Mouse (Mus musculus): Measurements from ENCODE around the gene Akap6. TPM values are rescaled to one million over a fixed set of nuclear protein-coding genes. Genes with fewer than 3 reads are reported as not detected.

Akap6 gene
- polyA plus RNA-seq, 1 experiment from 2014 or later: 1.2 TPM

GRCm38 (mm10) chr12:52941941-52942340, 242.8 kb downstream of the Akap6 start:
- WGBS: 67% methylated on average over 4 of the region's 4 CpGs
- no peak for ATAC-seq (ENCODE audit: low FRiP score, low read depth)

DNA sequence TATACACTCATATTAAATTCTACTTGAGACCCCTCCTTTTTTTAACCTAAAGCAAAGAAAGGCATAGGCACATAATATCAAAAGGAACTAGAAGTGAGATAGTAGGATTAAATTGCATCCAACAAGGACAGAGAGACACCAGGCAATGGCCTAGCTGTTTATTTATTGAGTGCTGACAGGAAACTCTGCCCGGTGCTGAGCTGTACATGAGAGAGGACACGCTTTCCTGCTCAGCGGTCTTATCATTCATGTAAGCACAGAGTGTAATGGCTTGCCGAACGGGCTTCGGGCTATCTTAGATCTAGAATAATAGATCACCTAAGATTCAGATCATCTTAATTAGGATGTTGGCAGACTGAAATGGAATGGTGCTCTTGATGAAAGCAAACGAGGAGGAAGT, 245.1 kb downstream of the Akap6 start:
- H3K36me3 ChIP-seq: no peaks in the 10 kb centered on the region
- no peak for ATAC-seq (ENCODE audit: low FRiP score, low read depth)
- H3K27me3 ChIP-seq: no peaks in the 10 kb centered on the region
- 74% methylated on average over 7 of the region's 7 CpGs for WGBS
- no peak overlapping the region for H3K9ac ChIP-seq
- no peak overlapping the region for H3K4me3 ChIP-seq
- H3K27ac ChIP-seq: no peak overlapping the region
- no peaks in the 10 kb centered on the region for H3K9me3 ChIP-seq
- H3K4me2 ChIP-seq (replicated peaks): no peak overlapping the region
- H3K4me1 ChIP-seq: peaks cover 9% of the 10 kb centered on the region; the same call in 1 of the 2 replicates

More at GRCm38 (mm10) chr12:52941941-52942340, 242.8 kb downstream of the Akap6 start:
- peaks cover 13% of the 10 kb centered on the region; the same call in 1 of the 2 replicates for H3K4me1 ChIP-seq
- H3K4me2 ChIP-seq (replicated peaks): no peak overlapping the region
- no peaks in the 10 kb centered on the region for H3K27me3 ChIP-seq
- H3K27ac ChIP-seq: no peak overlapping the region
- no peak overlapping the region for H3K4me3 ChIP-seq
- H3K9ac ChIP-seq: no peak overlapping the region
- no peaks in the 10 kb centered on the region for H3K36me3 ChIP-seq
- H3K9me3 ChIP-seq: no peaks in the 10 kb centered on the region

- no peak overlapping the region for H3K4me2 ChIP-seq (replicated peaks)
- ATAC-seq (ENCODE audit: low FRiP score, low read depth): no peak
- H3K9ac ChIP-seq: no peak overlapping the region
- H3K4me1 ChIP-seq: 0 out of 2 replicates have a peak, but pooled peaks cover 2% of the 10 kb centered on the region
- H3K27me3 ChIP-seq: no peaks in the 10 kb centered on the region
- 83% methylated on average over 2 of the region's 2 CpGs for WGBS
- no peak overlapping the region for H3K27ac ChIP-seq
- H3K9me3 ChIP-seq: no peaks in the 10 kb centered on the region
- H3K36me3 ChIP-seq: no peaks in the 10 kb centered on the region
- no peak overlapping the region for H3K4me3 ChIP-seq
Measured at GRCm38 (mm10) chr12:52944949-52945348, 245.8 kb downstream of the Akap6 start.

- H3K27ac ChIP-seq: no peak overlapping the region
- H3K36me3 ChIP-seq: no peaks in the 10 kb centered on the region
- no peak overlapping the region for H3K4me3 ChIP-seq
- no peak overlapping the region for H3K9ac ChIP-seq
- no peaks in the 10 kb centered on the region for H3K9me3 ChIP-seq
- no peaks in the 10 kb centered on the region; the same call in 1 of the 2 replicates for H3K4me1 ChIP-seq
- WGBS: 50% methylated on average over 4 of the region's 4 CpGs
- no peaks in the 10 kb centered on the region for H3K27me3 ChIP-seq
- no peak for ATAC-seq (ENCODE audit: low FRiP score, low read depth)
- no peak overlapping the region for H3K4me2 ChIP-seq (replicated peaks)
Measured at GRCm38 (mm10) chr12:52950660-52951059, 251.5 kb downstream of the Akap6 start.

DNA sequence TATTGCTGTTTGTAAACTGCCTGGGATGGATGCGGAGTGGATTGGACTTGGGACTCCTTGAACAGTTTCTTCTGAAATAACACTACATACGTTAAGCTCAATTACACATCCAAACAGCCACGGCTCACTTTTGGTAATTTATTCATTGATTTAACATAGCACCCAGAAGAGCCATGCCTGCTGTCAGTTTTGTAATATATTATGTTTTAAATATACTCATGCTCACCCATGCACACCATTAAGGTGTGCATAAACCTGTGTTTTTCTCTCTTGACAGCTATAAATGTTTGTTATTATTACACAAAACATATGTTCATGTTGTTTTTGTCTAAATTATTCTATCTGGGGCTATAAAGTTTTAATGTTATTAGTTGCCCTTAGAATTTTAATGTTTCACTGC, 258.4 kb downstream of the Akap6 start:
- H3K27me3 ChIP-seq: peaks cover 4% of the 10 kb centered on the region; the same call in 1 of the 2 replicates
- peaks cover 21% of the 10 kb centered on the region for H3K4me1 ChIP-seq
- H3K9ac ChIP-seq: no peak overlapping the region
- no peak overlapping the region for H3K4me2 ChIP-seq (replicated peaks)
- 34% methylated on average over 3 of the region's 3 CpGs for WGBS
- H3K27ac ChIP-seq: no peak overlapping the region
- ATAC-seq (ENCODE audit: low FRiP score, low read depth): no peak
- H3K9me3 ChIP-seq: no peaks in the 10 kb centered on the region
- H3K36me3 ChIP-seq: no peaks in the 10 kb centered on the region
- no peak overlapping the region for H3K4me3 ChIP-seq

- Histone ChIP-seq H3K9me3 (no peaks in the 10 kb centered on the region), H3K4me3 (no peak overlapping the region), H3K27ac (no peak overlapping the region), H3K4me1 (peaks cover 21% of the 10 kb centered on the region), H3K36me3 (no peaks in the 10 kb centered on the region), H3K27me3 (peaks cover 4% of the 10 kb centered on the region; the same call in 1 of the 2 replicates), H3K4me2 (replicated peaks) (no peak overlapping the region), H3K9ac (no peak overlapping the region)
- WGBS: 35% methylated on average over 3 of the region's 3 CpGs
- no peak for ATAC-seq (ENCODE audit: low FRiP score, low read depth)
Measured at GRCm38 (mm10) chr12:52957994-52958393, 258.8 kb downstream of the Akap6 start.

GRCm38 (mm10) chr12:52991745-52992144, 292.6 kb downstream of the Akap6 start:
- no peaks in the 10 kb centered on the region for H3K27me3 ChIP-seq
- H3K4me1 ChIP-seq: 0 out of 2 replicates have a peak, but pooled peaks cover 3% of the 10 kb centered on the region
- no peak overlapping the region for H3K9ac ChIP-seq
- ATAC-seq (ENCODE audit: low FRiP score, low read depth): no peak
- H3K36me3 ChIP-seq: no peaks in the 10 kb centered on the region
- no peaks in the 10 kb centered on the region for H3K9me3 ChIP-seq
- no peak overlapping the region for H3K4me2 ChIP-seq (replicated peaks)
- no peak overlapping the region for H3K4me3 ChIP-seq
- WGBS: 71% methylated on average over 6 of the region's 6 CpGs
- H3K27ac ChIP-seq: no peak overlapping the region

DNA sequence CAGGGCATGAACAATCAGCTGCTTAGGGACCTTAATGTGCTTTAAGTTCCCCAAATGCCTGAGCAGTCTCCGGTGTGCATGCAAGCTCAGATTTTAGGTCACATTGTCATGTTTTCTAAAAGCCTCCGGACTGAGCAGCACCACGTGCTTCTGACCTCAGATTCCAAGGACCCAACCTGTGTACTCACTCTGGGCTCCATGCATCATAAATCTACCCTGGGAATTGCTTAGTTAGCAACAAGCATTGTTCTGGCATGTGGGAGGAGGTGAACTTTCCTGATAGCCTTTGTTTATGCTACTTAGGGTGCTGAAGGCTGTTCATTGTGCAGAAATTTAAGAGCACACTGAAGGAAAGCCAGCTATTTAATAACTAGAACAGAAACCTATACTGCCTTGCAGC, 313.2 kb downstream of the Akap6 start:
- Histone ChIP-seq H3K27me3 (no peaks in the 10 kb centered on the region), H3K9me3 (no peaks in the 10 kb centered on the region), H3K9ac (no peak overlapping the region), H3K4me1 (0 out of 2 replicates have a peak, but pooled peaks cover 3% of the 10 kb centered on the region), H3K4me2 (replicated peaks) (no peak overlapping the region), H3K27ac (no peak overlapping the region), H3K4me3 (no peak overlapping the region), H3K36me3 (no peaks in the 10 kb centered on the region)
- no peak for ATAC-seq (ENCODE audit: low FRiP score, low read depth)
- 24% methylated on average over 3 of the region's 3 CpGs for WGBS

- Histone ChIP-seq H3K4me2 (replicated peaks) (no peak overlapping the region), H3K27ac (no peak overlapping the region), H3K36me3 (no peaks in the 10 kb centered on the region), H3K9ac (no peak overlapping the region), H3K9me3 (no peaks in the 10 kb centered on the region), H3K4me3 (no peak overlapping the region), H3K4me1 (0 out of 2 replicates have a peak, but pooled peaks cover 3% of the 10 kb centered on the region), H3K27me3 (no peaks in the 10 kb centered on the region)
- 87% methylated on average over 6 of the region's 6 CpGs for WGBS
- no peak for ATAC-seq (ENCODE audit: low FRiP score, low read depth)
Measured at GRCm38 (mm10) chr12:53014539-53014938, 315.4 kb downstream of the Akap6 start.

DNA sequence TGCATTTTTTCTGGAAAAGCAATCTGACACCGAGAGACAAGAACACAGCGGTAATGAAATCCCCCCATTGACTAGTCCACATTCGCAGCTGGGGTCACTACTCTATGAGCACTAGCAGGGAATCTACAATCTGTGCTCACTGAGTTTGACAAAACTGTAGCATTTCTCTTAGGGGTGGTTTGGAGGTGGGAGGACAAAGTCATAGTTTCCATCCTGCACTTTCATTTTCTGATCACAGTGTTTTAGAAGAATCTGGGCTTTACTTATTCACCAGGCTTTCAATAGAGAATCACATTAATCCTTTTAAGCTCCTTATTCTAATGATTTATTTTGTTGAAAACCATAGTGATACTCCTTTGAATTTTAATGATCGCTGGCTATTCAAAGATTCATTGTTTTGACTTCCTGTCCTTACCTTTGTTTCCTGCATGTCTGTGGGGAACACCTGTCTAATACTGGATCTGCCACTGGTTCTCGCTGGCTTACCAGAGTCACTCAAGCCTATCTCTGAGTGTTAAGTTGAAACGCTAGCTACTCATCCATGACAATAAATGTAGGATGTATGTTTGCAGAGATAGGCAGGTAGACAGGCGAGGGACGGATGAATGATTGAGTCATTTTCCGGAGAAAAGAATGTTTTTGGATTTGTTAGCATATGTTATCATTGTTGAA, 325.5 kb downstream of the Akap6 start:
- WGBS: 79% methylated on average over 9 of the region's 9 CpGs
- H3K36me3 ChIP-seq: no peaks in the 10 kb centered on the region

DNA sequence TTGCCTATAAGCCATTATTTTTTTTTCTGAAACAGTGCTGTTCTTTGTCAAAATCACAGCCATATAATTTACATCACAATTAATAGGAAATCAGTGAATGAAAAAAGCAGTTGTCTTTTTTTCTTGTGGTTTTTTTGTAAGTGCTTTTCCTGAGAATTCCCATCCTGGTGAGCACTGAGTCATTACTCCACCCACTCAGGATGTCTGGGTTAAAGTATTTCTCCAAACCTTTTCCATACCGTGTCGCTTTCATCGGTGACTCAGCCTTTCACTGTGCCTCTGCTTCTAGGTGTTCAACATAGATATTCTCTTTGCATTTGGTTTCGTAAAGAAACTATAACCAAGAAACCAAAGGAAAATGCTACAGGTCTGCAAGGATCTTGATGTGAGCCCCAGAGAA, 328.1 kb downstream of the Akap6 start:
- 79% methylated on average over 4 of the region's 4 CpGs for WGBS
- no peak overlapping the region for H3K4me2 ChIP-seq (replicated peaks)

More for the DNA sequence above, 325.5 kb downstream of the Akap6 start:
- H3K27ac ChIP-seq: no peak overlapping the region
- no peak overlapping the region for H3K4me3 ChIP-seq
- H3K9me3 ChIP-seq: no peaks in the 10 kb centered on the region
- no peak overlapping the region for H3K4me2 ChIP-seq (replicated peaks)
- no peak for ATAC-seq (ENCODE audit: low FRiP score, low read depth)
- 0 out of 2 replicates have a peak, but pooled peaks cover 2% of the 10 kb centered on the region for H3K27me3 ChIP-seq
- no peaks in the 10 kb centered on the region for H3K4me1 ChIP-seq
- H3K9ac ChIP-seq: no peak overlapping the region

DNA sequence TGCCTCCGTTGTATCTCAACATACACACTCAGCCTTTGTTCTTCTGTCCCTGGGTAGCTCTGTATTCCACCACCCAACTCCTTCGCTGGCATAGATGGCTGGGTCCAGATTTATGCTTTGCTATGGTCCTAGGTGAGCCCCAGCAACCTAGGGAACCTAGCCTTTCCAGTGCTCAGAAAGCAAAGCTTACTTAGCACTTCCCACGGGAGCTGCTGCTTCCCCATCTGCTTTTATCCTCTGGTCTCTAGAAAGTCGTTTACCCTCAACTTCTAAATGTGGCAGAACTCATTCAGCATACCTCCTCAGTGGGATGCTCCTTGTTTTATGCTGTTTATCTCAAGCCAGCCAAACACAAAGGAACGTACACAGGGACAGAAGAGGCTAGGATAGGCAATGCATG, 329.7 kb downstream of the Akap6 start:
- Histone ChIP-seq H3K4me2 (replicated peaks) (no peak overlapping the region), H3K9ac (no peak overlapping the region), H3K4me1 (peaks cover 14% of the 10 kb centered on the region), H3K9me3 (no peaks in the 10 kb centered on the region), H3K27ac (no peak overlapping the region), H3K4me3 (no peak overlapping the region), H3K27me3 (no peaks in the 10 kb centered on the region), H3K36me3 (no peaks in the 10 kb centered on the region)
- no peak for ATAC-seq (ENCODE audit: low FRiP score, low read depth)
- WGBS: 53% methylated on average over 5 of the region's 5 CpGs

More for the DNA sequence above, 328.1 kb downstream of the Akap6 start:
- no peaks in the 10 kb centered on the region for H3K4me1 ChIP-seq
- no peak overlapping the region for H3K9ac ChIP-seq
- H3K27ac ChIP-seq: no peak overlapping the region
- no peak for ATAC-seq (ENCODE audit: low FRiP score, low read depth)
- H3K27me3 ChIP-seq: 0 out of 2 replicates have a peak, but pooled peaks cover 2% of the 10 kb centered on the region
- no peaks in the 10 kb centered on the region for H3K9me3 ChIP-seq
- H3K4me3 ChIP-seq: no peak overlapping the region
- H3K36me3 ChIP-seq: no peaks in the 10 kb centered on the region

DNA sequence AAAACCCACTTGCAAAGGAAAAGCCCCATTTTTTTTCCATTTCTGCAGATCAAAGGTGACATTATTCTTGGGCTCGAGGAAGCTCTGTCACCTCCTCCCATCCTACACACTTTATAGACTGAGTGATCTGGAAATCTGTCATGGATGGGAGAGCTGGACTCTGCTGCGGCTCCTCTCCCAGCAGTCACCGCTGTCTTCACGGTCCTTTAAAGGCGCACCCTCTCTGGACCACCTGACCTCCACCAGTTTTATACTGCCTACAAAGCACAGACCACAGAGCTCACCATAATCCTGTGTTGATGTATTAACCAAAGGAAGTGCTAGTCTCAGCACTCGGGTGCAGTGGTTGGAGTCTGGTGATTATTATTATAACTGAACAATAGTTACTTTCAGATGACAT, 330.7 kb downstream of the Akap6 start:
- no peak for ATAC-seq (ENCODE audit: low FRiP score, low read depth)
- Histone ChIP-seq H3K4me3 (no peak overlapping the region), H3K4me1 (peaks cover 17% of the 10 kb centered on the region), H3K27me3 (no peaks in the 10 kb centered on the region), H3K27ac (no peak overlapping the region), H3K36me3 (no peaks in the 10 kb centered on the region), H3K9ac (no peak overlapping the region), H3K9me3 (no peaks in the 10 kb centered on the region), H3K4me2 (replicated peaks) (no peak overlapping the region)
- 58% methylated on average over 6 of the region's 6 CpGs for WGBS

All from limb, embryonic 13.5 days (tissue).